Mouse (Mus musculus): ENCODE measurements around the gene Sirt4. TPM values are rescaled to one million over a fixed set of nuclear protein-coding genes. Genes with fewer than 3 reads are reported as not detected.
"Not testable (repeated sequence)": the region's sequence is repeated elsewhere in the genome, so short reads cannot be mapped to it uniquely, and the experiment has no call there.

Sirt4 gene
- total RNA-seq, 1 experiment from 2014 or later = 6.0 TPM

DNA sequence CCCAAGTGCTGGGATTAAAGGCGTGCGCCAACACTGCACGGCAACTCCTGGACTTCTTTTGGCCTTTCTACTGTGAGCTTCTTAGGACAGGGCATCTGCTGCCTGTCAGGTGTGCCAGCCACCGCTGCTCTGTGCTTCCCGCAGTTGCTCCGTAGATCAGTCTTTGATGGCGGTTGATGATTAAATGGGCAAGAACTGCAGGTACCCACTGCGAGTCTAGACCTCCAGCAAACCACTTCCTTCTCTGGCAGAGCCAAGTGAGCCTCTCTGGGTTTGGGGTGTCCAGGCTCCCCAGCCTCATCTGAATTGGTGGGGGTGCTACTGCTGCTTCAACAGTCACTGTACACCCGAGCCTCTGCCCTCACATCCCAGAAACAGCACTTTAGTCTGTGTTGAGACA, 33.0 kb upstream of the Sirt4 start:
- no peak for ATAC-seq (replicated peaks in 1 of 2; ENCODE audit: insufficient read depth in 1 of 2, low FRiP score in 2 of 2, low TSS enrichment in 1 of 2, low read depth in 1 of 2, poor library complexity in 2 of 2, severe bottlenecking in 2 of 2)

DNA sequence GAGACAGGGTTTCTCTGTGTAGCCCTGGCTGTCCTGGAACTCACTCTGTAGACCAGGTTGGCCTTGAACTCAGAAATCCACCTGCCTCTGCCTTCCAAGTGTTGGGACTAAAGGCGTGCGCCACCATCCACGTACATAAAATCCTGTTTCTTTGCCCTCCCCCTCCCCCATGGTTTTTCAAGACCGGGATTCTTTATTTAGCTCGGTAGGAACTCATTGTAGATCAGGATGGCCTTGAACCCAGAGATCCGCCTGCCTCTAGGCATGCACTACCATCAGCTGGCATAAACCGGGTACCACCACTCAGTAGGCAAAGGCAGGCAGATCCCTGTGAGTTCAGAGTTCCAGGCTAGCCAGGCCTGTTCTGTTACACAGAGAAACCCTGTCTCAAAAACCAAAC, 32.4 kb upstream of the Sirt4 start:
- ATAC-seq (replicated peaks in 1 of 2; ENCODE audit: insufficient read depth in 1 of 2, low FRiP score in 2 of 2, low TSS enrichment in 1 of 2, low read depth in 1 of 2, poor library complexity in 2 of 2, severe bottlenecking in 2 of 2) = no peak

DNA sequence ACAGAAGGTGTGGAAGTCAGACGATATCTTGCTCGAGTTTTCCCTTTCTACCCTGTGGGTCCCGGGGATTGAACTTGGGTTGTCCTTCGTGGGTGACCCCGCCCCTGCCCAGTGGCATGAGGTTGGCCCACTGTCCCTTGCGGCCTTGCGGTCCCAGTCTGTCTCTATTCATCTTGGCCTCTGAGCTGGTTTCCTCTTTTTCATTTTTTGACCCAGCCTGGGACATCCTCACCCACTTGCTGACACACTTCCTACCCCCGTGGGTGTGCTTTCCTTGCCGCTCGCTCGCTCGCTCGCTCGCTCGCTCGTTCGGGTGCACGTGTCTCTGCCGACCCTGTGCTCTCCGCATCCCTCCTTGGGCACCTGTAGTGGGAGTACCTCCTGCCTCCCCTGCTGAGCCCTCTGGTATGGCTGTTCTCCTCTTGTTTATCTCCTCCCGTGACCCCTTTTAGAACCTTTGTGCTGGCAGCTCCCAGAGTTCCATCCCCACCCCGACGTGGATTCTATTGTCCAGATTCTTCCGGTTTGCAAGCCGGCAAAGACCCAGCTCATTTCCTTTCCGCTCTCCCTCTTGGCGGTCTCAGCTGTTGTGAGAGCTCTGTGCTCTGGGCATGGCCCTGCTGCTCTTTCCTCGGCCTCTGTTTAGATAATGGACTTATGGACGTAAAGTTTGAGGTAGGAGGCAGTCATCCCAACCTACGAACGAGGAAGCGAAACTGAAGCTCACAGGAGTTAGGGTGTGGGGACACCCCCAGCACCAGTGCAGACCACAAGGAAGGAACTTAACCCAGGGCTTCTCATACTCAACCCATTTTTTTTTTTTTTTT, 31.8 kb upstream of the Sirt4 start:
- peak; percentile 81 to 89 for ATAC-seq (replicated peaks in 1 of 2; ENCODE audit: insufficient read depth in 1 of 2, low FRiP score in 2 of 2, low TSS enrichment in 1 of 2, low read depth in 1 of 2, poor library complexity in 2 of 2, severe bottlenecking in 2 of 2)

DNA sequence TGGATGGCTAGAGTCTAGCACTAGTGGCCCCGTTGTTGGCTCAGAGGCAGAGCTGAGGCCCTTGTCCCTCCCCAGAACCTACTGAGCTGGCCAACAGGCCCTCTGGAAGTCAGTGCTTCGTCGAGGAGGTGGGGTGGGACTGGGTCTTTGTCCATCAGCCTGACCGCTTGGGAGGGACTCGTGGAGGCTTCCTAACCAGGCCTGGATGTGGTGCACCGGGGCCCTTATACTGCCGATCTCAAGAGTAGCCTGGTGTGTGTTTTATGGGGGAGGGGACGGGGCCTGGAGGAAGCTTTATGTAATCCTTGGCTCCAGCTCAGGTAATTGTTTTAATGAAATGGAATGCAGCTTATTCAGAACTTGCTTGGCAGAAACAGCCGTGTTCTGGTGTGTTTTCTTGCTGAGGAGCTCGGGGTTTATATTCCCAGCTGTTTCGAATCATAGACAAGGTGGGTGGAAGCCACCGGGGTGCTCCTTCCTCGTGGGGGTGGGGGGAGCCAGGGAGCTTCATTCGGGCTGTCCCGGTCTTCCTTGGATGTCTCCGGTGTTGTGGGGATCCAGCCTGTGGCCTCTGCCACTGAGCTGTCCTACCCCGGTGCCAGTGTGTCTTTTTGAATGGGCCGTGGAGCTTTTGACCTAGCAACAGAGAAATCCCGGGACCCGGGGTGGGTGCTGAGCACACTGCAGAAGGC, 30.5 kb upstream of the Sirt4 start:
- no peak for ATAC-seq (replicated peaks in 1 of 2; ENCODE audit: insufficient read depth in 1 of 2, low FRiP score in 2 of 2, low TSS enrichment in 1 of 2, low read depth in 1 of 2, poor library complexity in 2 of 2, severe bottlenecking in 2 of 2)

DNA sequence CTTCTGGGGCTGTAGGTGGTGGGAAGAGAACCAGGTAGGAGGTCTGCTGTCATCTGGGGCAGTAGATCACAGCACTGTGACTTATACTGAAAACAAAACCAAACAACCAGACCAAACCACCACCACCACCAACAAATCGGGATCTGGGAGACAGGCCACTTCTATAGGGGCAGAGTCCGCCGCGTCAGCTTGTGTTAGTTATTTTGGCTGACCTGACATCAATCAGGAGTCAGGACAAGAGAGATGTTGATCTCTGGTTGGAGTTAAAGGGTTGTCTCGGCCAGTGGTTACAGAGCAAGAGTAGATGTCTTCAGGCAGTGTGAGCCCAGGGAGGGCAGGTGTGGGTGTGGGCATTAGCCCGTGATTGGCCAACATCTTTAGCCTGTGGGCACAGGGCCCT, 29.8 kb upstream of the Sirt4 start:
- no peak for ATAC-seq (replicated peaks in 1 of 2; ENCODE audit: insufficient read depth in 1 of 2, low FRiP score in 2 of 2, low TSS enrichment in 1 of 2, low read depth in 1 of 2, poor library complexity in 2 of 2, severe bottlenecking in 2 of 2)

DNA sequence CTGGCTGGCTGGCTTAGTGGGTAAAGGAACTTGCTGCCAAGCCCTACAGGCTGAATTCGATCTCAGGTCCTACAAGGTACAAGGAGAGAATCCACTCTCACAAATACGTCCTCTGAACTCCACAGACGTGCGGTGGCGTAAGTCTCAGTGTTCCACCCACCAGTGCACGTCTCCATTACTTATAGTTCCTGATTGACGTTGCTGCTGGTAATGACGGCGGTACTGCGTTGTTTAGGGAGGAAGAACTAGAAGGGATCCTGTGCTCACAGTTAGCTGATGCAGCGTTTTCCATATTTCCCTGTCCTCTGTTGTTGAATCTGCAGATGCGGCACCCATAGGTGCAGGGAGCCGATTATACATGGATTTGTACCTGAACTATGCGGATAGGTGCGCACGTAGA, 29.2 kb upstream of the Sirt4 start:
- ATAC-seq (replicated peaks in 1 of 2; ENCODE audit: insufficient read depth in 1 of 2, low FRiP score in 2 of 2, low TSS enrichment in 1 of 2, low read depth in 1 of 2, poor library complexity in 2 of 2, severe bottlenecking in 2 of 2) = no peak

DNA sequence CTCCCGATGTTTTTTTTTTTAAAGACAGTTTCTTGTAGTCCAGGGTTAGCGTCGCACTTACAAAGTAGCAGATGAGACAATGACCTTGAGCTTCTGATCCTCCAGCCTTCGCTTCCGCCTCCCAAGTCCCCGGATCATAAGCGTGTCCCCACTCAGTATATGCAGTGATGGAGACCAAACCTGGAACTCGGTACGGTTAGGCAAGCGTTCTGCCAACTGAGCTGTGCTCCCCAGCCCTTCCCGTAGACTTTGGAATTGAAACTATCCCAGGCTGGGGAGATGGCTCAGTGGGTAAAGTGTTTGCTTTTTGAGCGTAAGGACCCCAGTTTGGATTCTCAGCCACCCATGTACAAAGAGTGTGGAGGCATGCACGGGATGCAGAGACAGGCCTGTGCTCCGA, 28.7 kb upstream of the Sirt4 start:
- no peak for ATAC-seq (replicated peaks in 1 of 2; ENCODE audit: insufficient read depth in 1 of 2, low FRiP score in 2 of 2, low TSS enrichment in 1 of 2, low read depth in 1 of 2, poor library complexity in 2 of 2, severe bottlenecking in 2 of 2)

DNA sequence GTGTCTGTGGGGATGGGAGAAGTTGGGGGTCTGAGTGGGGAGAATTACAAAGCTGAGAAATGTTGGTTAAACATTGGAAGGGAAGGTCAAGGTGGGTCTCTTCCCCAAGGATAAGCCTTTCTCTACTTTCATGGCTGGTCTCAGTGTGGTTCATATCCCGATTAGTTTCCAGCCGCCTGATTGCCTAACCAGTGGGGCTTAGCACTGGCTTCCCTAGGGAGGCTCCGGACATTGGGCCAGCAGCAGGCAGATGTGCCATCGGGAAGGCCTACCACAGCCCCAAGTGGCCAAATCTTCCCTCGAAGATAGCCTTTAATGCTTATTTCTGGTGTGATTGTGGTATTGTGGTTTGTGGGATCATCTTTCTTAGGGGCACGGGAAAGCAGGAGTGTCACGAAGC, 27.9 kb upstream of the Sirt4 start:
- no peak for ATAC-seq (replicated peaks in 1 of 2; ENCODE audit: insufficient read depth in 1 of 2, low FRiP score in 2 of 2, low TSS enrichment in 1 of 2, low read depth in 1 of 2, poor library complexity in 2 of 2, severe bottlenecking in 2 of 2)

DNA sequence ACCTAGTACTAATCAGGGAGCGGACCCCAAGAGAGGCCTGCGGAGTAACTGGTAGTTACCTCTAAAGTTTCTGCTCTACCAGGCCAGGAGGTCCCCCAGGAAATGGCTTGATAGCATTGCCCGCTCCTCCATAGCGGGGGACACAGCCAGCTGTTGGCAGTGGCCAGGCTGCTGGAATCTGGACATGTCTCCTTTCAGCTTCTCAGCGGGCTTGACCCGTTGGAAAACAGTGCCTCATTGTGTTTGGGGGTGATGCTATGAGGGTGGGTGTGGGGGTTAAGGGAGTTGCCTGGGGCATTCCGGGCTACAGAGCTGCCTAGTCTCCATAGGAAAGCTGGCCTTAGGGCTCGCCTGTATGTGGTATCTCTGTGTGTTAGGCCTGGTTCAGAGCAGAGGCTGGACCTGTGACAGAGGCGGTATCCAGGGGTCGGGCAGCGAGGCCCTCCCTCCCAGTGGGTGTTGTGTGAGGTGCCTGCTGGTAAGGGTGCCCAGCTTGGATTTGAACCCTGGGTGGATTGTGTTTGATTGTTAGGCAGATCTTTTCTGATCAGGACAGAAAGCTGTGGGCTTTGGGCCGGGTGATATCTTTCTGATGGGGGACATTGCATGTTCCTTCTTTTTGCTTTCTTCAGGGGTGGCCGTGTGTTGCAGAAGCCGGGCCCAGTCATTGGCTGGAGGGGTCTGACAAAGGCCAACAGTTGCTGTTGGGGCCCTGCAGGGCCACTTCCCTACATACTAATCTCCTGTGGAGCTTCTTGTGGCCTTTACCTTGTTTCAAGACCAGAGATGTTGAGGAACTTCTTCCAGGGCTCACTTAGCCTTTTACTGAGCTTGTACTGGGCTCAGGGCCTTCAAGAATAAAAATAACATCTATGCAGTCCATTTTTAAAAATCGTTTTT, 25.5 kb upstream of the Sirt4 start:
- no peak for ATAC-seq (replicated peaks in 1 of 2; ENCODE audit: insufficient read depth in 1 of 2, low FRiP score in 2 of 2, low TSS enrichment in 1 of 2, low read depth in 1 of 2, poor library complexity in 2 of 2, severe bottlenecking in 2 of 2)

DNA sequence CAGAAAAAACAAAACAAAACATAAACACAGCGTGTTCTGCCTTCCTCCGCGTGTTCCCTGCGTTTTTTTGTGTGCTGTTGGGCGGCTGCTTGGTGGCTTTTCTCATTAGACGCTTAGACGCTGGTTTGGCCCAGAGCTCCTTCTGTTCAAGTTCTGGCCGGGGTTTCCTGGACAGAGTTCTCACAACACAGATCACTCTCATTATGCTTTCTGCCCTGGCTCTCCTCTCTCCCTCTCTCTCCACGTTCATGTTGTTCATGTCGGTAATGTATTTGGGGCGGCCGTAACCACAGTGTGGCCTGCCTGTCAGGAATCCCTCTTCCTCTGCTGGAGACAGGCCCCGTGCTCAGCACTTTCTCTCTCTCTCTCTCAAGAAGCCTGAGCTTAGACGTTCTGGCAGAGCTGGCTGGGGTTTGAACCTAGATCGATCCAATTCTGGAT, 24.8 kb upstream of the Sirt4 start:
- peak; percentile 14 to 39; a peak in 2 of 4 replicates for ATAC-seq (replicated peaks in 1 of 2; ENCODE audit: insufficient read depth in 1 of 2, low FRiP score in 2 of 2, low TSS enrichment in 1 of 2, low read depth in 1 of 2, poor library complexity in 2 of 2, severe bottlenecking in 2 of 2)

DNA sequence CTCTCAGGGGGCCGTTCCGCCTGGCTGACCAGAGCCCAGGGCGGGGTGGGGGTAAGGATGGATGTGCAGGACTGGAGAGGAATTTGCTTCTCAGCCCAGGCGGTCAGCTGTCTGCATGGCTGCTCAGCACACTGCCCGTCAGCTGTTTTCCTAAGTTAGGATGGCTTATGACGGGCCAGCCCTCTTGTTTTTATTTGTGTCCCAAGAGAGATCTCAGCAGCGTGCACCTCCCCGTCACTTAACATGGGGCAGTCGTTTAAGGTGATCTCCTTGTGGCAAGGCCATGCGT, 24.3 kb upstream of the Sirt4 start:
- no peak for ATAC-seq (replicated peaks in 1 of 2; ENCODE audit: insufficient read depth in 1 of 2, low FRiP score in 2 of 2, low TSS enrichment in 1 of 2, low read depth in 1 of 2, poor library complexity in 2 of 2, severe bottlenecking in 2 of 2)

DNA sequence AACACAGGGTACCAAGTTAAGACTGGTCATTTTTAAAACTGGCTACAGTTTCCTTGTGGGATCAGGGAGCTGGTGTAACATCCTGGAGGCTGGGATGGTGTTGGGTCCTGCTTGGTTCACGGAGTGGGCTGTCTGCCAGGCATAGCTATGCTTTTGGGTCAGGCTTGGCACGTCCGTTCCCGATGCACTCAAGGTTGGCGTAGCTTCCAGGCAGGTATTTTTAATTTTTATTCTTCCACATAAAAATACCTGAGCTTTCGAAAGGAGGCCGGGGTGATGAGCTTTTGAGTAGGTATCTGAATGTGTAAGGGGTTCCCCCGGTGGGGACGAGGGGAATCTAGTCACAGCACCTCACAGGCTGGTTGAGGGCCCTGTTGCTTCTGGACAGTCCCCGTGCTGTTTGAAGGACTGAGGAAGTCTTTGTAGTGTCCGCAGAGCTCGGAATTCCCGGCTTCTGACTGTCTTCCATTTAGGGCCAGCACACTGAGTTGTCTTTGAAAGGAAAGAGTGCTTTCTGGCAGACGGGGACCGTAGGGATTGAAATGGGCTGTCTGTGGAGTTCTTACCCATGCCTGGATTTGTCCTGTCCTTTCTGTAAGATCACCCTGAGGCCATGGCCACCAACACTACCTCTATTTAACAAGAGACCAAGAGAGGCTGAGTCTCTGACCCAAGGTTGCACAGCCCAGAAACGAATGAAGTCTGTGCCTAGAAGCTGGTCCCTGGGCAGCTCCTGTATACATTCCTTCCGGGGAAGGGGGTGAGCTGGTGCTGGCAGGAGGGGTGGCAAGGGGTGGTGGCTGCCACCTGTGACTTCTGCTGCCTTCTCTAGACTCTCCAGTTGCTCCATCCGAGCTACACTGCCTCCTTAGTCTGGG, 23.7 kb upstream of the Sirt4 start:
- no peak for ATAC-seq (replicated peaks in 1 of 2; ENCODE audit: insufficient read depth in 1 of 2, low FRiP score in 2 of 2, low TSS enrichment in 1 of 2, low read depth in 1 of 2, poor library complexity in 2 of 2, severe bottlenecking in 2 of 2)

DNA sequence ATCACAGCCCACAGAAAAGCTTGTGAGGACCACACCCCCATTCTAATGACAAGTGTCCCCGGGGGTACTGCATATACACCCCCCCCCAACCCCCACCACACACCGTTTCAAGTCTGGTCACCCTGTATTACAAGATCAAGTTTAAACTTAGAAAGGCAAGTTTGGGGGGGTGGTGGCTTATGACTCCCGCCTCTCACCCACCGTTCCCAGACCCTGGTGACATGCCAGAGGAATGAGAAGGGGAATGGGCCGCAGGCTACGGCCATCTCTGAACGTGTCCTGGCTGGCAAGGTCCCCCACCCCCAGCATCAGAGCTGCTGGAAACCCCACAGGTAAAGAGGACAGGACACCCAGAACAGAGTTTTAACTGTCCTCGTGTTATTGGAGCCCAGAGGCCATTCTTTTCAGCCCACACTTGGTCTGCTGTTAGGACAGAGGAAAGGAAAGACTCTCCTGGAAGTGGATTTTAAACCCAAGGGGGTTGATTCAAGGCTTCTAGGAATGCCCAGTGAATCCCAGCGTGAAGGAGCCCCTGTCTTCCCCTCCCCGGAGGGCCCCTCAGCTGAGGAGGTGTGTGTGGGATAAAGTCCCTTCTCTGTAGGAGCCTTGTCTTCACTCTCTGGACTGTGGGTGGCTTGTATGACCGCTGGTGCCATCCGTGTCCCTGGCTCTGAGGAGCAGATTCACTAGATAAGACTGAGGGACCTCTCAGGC, 22.9 kb upstream of the Sirt4 start:
- no peak for ATAC-seq (replicated peaks in 1 of 2; ENCODE audit: insufficient read depth in 1 of 2, low FRiP score in 2 of 2, low TSS enrichment in 1 of 2, low read depth in 1 of 2, poor library complexity in 2 of 2, severe bottlenecking in 2 of 2)

DNA sequence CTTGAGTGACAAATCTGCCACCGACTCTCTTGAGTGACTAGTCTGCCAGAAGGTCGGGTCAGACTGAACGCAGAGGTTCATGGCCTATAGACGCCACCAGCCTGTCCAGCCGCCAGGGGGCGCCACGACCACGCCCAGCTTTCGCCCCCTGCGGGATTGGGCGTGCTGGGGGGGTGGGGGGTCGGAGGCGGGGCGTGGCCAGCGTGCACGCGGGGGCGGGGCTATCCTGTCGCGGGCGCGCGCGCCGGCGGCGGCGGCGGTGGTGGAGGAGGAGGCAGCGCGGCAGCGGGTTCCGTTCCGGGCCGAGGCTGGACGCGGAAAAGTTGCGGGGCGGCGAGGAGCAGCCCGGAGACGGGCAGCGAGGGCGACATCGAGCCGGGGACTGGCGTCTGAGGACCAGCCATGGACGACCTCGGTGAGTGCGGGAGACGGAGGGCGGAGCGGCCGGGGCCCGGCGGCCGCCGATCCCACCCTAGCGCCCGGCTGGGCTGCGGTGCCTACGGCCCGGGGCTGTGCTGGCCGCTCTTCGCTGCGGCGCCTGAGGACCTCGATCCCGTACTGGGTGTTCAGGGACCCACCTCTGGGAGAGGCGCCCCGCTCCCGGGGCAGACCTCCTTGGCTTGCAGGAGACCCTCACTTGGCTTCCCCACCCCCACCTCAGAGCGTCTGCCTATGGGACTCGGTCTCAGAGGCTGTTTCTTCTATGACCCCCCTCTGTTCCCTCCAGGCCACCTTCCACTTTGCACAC, 22.1 kb upstream of the Sirt4 start, which contains the start of gene Pxn:
Pxn (plus strand) TSS at position 223 of the 748 bp plus-strand sequence.
- peak; percentile 81 to 87 for ATAC-seq (replicated peaks in 1 of 2; ENCODE audit: insufficient read depth in 1 of 2, low FRiP score in 2 of 2, low TSS enrichment in 1 of 2, low read depth in 1 of 2, poor library complexity in 2 of 2, severe bottlenecking in 2 of 2)

DNA sequence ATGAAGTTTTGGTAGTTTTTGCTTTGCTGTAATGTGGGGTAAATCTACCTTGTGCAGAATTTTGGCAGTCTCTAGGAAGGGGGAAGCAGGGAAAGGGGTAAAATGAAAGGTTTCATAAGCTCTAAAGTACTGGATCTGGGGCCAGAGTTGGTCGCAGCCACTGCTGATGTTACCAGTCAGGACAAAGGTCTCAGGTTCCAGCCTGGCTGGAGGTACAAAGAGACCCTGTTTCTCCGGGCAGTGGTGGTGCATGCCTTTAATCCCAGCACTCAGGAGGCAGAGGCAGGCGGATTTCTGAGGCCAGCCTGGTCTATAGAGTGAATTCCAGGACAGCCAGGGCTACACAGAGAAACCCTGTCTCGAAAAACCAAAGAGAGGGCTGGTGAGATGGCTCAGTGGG, 21.1 kb upstream of the Sirt4 start:
- ATAC-seq (replicated peaks in 1 of 2; ENCODE audit: insufficient read depth in 1 of 2, low FRiP score in 2 of 2, low TSS enrichment in 1 of 2, low read depth in 1 of 2, poor library complexity in 2 of 2, severe bottlenecking in 2 of 2) = not testable (repeated sequence)

DNA sequence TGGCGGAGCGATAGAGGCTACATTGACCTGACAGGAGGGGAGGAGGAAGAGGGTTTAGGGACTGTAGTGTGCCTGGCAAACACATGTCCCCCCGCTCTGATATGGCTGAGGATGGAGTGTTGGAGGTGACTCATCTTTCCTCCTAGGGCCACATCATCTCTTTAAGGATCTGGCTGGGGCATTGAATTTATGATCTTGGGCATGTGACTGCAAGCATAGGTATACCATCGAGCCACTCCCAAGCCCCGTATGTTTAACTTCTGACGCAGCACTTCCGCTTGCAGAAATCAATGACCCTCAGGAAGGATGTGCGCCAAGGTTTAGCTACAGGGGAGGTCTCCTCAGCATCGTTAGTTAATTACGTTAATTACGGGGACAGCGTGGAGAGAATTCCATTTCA, 18.5 kb upstream of the Sirt4 start:
- no peak for ATAC-seq (replicated peaks in 1 of 2; ENCODE audit: insufficient read depth in 1 of 2, low FRiP score in 2 of 2, low TSS enrichment in 1 of 2, low read depth in 1 of 2, poor library complexity in 2 of 2, severe bottlenecking in 2 of 2)

All from hematopoietic stem cell, adult 5-6 weeks (primary cell).